Mouse (Mus musculus) spleen, adult 2 months (tissue): Measurements from ENCODE around the gene Nfe2. TPM values are rescaled to one million over a fixed set of nuclear protein-coding genes. Genes with fewer than 3 reads are reported as not detected.

Source experiments
- DNase-seq, 2 experiments: peaks; one replicate each; pipeline versions ENCODE4 v3.0.0 to v3.0.0-alpha.2; 2012 to 2021; ENCODE audit warnings: low spot score in 2 of 2, low read depth in 1 of 2
- H3K27ac ChIP-seq: fragments of 200-500 bp; 2 replicates; pipeline ENCODE4 v1.5.1; 2012; ENCODE audit warnings: low read length, inconsistent platforms; ENCODE audit not compliant: insufficient read depth
- H3K27me3 ChIP-seq: fragments of 200-500 bp; 2 replicates; pipeline ENCODE4 v1.6.1; 2012; ENCODE audit warnings: mild to moderate bottlenecking, moderate library complexity, low read length, inconsistent platforms; ENCODE audit not compliant: control insufficient read depth, insufficient read depth
- H3K36me3 ChIP-seq: fragments of 200-500 bp; 2 replicates; pipeline ENCODE4 v1.6.1; 2012; ENCODE audit warnings: mild to moderate bottlenecking, low read length, inconsistent platforms; ENCODE audit not compliant: control insufficient read depth, insufficient read depth
- H3K4me1 ChIP-seq: fragments of 200-500 bp; 2 replicates; pipeline ENCODE4 v1.6.1; 2011; ENCODE audit warnings: inconsistent platforms; ENCODE audit not compliant: control insufficient read depth, insufficient read depth, insufficient read length
- H3K4me3 ChIP-seq: fragments of 200-500 bp; 2 replicates; pipeline ENCODE4 v1.5.1; 2011; ENCODE audit warnings: mild to moderate bottlenecking, inconsistent platforms; ENCODE audit not compliant: insufficient read depth, insufficient read length; ENCODE audit errors: extremely low read depth
- CTCF ChIP-seq: fragments of 200-500 bp; IDR thresholded peaks from 2 replicates; pipeline ENCODE4 v1.5.1; 2011; ENCODE audit warnings: mild to moderate bottlenecking, inconsistent platforms; ENCODE audit not compliant: insufficient read depth, insufficient read length, insufficient replicate concordance; ENCODE audit errors: extremely low read depth
- POLR2A ChIP-seq: fragments of 200-500 bp; IDR thresholded peaks from 2 replicates; pipeline ENCODE4 v1.6.1; 2011; ENCODE audit warnings: low read depth, low read length, inconsistent platforms
- WGBS: fragments of 180-500 bp; shearing (Covaris S2); methylation state at CpG from one replicate; pipeline ENCODE4 v1.1.7; 2018; 5-methylcytosine and 5-hydroxymethylcytosine counted together
- polyA plus RNA-seq: library from polyadenylated mRNA; depleted of rRNA; stranded (reverse); fragments of >200 nt; gene quantifications from 2 replicates; pipeline ENCODE4 v1.2.3, GENCODE M21; 2012

The Nfe2 gene
- polyA plus RNA-seq, 1 experiment: 80.1 TPM

GRCm38 (mm10) chr15:103290843-103291242, 32.6 kb upstream of the Nfe2 start:
- no peak overlapping the region for H3K4me3 ChIP-seq
- peaks cover 26% of the 10 kb centered on the region for H3K36me3 ChIP-seq
- TF ChIP-seq POLR2A (no peak), CTCF (no peak)
- H3K4me1 ChIP-seq: no peaks in the 10 kb centered on the region; the same call in 1 of the 2 replicates
- H3K27me3 ChIP-seq: no peaks in the 10 kb centered on the region
- 95% methylated on average over 9 of the region's 9 CpGs for WGBS
- DNase-seq: no peak
- no peak overlapping the region for H3K27ac ChIP-seq

GRCm38 (mm10) chr15:103290417-103290816, 32.2 kb upstream of the Nfe2 start:
- WGBS: 87% methylated on average over 6 of the region's 6 CpGs
- no peak for TF ChIP-seq POLR2A
- TF ChIP-seq CTCF: no peak
- H3K36me3 ChIP-seq: peaks cover 26% of the 10 kb centered on the region
- H3K4me3 ChIP-seq: no peak overlapping the region
- H3K27me3 ChIP-seq: no peaks in the 10 kb centered on the region
- no peaks in the 10 kb centered on the region; the same call in 1 of the 2 replicates for H3K4me1 ChIP-seq
- no peak for DNase-seq
- H3K27ac ChIP-seq: no peak overlapping the region

DNA sequence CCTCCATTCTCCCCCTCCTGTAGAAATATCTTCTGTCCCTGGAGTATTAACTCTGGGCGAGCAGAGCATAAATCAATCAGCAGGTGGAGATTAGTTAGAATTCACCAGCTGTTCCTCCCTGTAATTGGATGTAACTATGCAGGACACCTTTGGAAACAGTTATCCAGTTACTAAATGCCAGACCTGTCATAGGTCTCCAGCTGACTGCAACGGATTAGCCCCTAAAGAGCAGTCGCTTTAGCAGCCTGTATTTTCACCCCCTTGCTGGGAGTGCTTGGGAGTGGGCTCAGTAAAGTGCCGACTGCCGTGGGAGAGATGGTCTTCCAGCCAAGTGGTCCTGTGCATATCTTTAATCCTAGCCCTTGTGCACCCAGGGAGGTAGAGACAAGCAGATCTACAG, 31.4 kb upstream of the Nfe2 start:
- TF ChIP-seq CTCF (no peak), POLR2A (no peak)
- no peaks in the 10 kb centered on the region; the same call in 1 of the 2 replicates for H3K4me1 ChIP-seq
- no peak for DNase-seq
- 94% methylated on average over 5 of the region's 5 CpGs for WGBS
- no peak overlapping the region for H3K27ac ChIP-seq
- no peak overlapping the region for H3K4me3 ChIP-seq
- no peaks in the 10 kb centered on the region for H3K27me3 ChIP-seq
- peaks cover 22% of the 10 kb centered on the region for H3K36me3 ChIP-seq

GRCm38 (mm10) chr15:103285778-103286417, 27.7 kb upstream of the Nfe2 start:
- no peak for TF ChIP-seq CTCF
- TF ChIP-seq POLR2A: no peak
- WGBS: 21% methylated on average over 1 of the region's 1 CpGs
- Histone ChIP-seq H3K36me3 (peaks cover 7% of the 10 kb centered on the region), H3K4me3 (no peak overlapping the region), H3K27ac (no peak overlapping the region), H3K4me1 (no peaks in the 10 kb centered on the region; the same call in 1 of the 2 replicates), H3K27me3 (no peaks in the 10 kb centered on the region)
- DNase-seq: no peak

GRCm38 (mm10) chr15:103284647-103285046, 26.4 kb upstream of the Nfe2 start:
- H3K27me3 ChIP-seq: no peaks in the 10 kb centered on the region
- no peak overlapping the region for H3K27ac ChIP-seq
- H3K4me1 ChIP-seq: no peaks in the 10 kb centered on the region; the same call in 1 of the 2 replicates
- no peak overlapping the region for H3K4me3 ChIP-seq
- TF ChIP-seq POLR2A (no peak), CTCF (no peak)
- WGBS: 52% methylated on average over 2 of the region's 2 CpGs
- no peak for DNase-seq
- peaks cover 3% of the 10 kb centered on the region for H3K36me3 ChIP-seq

DNA sequence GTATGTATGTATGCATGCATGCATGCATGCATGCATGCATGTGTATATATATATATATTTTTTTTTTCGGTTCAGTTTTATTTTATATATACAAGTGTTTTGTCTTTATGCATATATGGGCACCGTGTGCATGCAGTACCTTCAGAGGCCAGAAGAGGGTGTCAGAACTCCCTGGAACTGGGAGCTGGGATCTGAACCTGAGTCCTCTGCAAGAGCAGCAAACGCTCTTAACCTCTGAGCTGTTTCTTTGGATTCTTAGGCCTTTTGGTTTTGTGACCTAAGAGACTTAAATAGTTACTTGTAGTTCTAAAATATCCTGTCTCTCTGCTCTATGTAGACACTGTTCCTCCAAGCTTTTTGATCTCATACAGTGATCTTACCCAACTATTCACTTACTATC, 25.9 kb upstream of the Nfe2 start:
- peak in 1 of 2 experiments; percentile 29 for DNase-seq
- WGBS: 72% methylated on average over 3 of the region's 3 CpGs
- H3K27ac ChIP-seq: no peak overlapping the region
- no peaks in the 10 kb centered on the region for H3K27me3 ChIP-seq
- H3K36me3 ChIP-seq: no peaks in the 10 kb centered on the region
- TF ChIP-seq CTCF: peak; percentile 37; the same call in 1 of the 2 replicates
- no peak for TF ChIP-seq POLR2A
- no peak overlapping the region for H3K4me3 ChIP-seq
- no peaks in the 10 kb centered on the region; the same call in 1 of the 2 replicates for H3K4me1 ChIP-seq
